Mouse (Mus musculus) stomach, embryonic 14.5 days (tissue): ENCODE measurements around the gene Cox7a1. TPM values are rescaled to one million over a fixed set of nuclear protein-coding genes. Genes with fewer than 3 reads are reported as not detected.
"Not testable (repeated sequence)": the region's sequence is repeated elsewhere in the genome, so short reads cannot be mapped to it uniquely, and the experiment has no call there.

Experiments
- ATAC-seq: fragments of 200-750 bp; cut with Nextera tagmentation; 2 replicates; pipeline ENCODE4 v1.8.0; 2017; ENCODE audit warnings: low read depth, moderate TSS enrichment; ENCODE audit not compliant: insufficient number of reproducible peaks, insufficient read depth, low FRiP score
- H3K27ac ChIP-seq: fragments of 300-500 bp; sonication (generic); 2 replicates; pipeline ENCODE4 v1.5.1; 2014; ENCODE audit warnings: mild to moderate bottlenecking, low read length, moderate library complexity, mixed read lengths
- H3K27me3 ChIP-seq: fragments of 300-500 bp; sonication (generic); 2 replicates; pipeline ENCODE4 v1.6.1; 2014; ENCODE audit warnings: low read length, control low read depth, mixed read lengths; ENCODE audit not compliant: control insufficient read depth, insufficient read depth
- H3K36me3 ChIP-seq: fragments of 300-500 bp; sonication (generic); 2 replicates; pipeline ENCODE4 v1.6.1; 2014; ENCODE audit warnings: mild to moderate bottlenecking, control low read depth, low read length, moderate library complexity, mixed read lengths; ENCODE audit not compliant: control insufficient read depth, insufficient read depth
- H3K4me1 ChIP-seq: fragments of 300-500 bp; sonication (generic); 2 replicates; pipeline ENCODE4 v1.6.1; 2014; ENCODE audit warnings: low read length, control low read depth, mixed read lengths; ENCODE audit not compliant: control insufficient read depth, insufficient read depth
- H3K4me2 ChIP-seq: fragments of 300-500 bp; sonication (generic); replicated peaks from 2 replicates; pipeline ENCODE4 v1.6.1; 2014; ENCODE audit warnings: low read depth, low read length, control low read depth
- H3K4me3 ChIP-seq: fragments of 300-500 bp; sonication (generic); 2 replicates; pipeline ENCODE4 v1.5.1; 2014; ENCODE audit warnings: low read depth, low read length, control low read depth
- H3K9ac ChIP-seq: fragments of 300-500 bp; sonication (generic); replicated peaks from 2 replicates; pipeline ENCODE4 v1.6.1; 2014; ENCODE audit warnings: low read depth, mild to moderate bottlenecking, control low read depth, low read length, moderate library complexity, mixed read lengths
- H3K9me3 ChIP-seq: fragments of 300-500 bp; sonication (generic); 2 replicates; pipeline ENCODE4 v1.6.1; 2016; ENCODE audit warnings: low read depth, low read length, control low read depth; ENCODE audit not compliant: control insufficient read depth
- WGBS: fragments of 180-500 bp; shearing (Covaris S2); extraction: QIAGEN DNeasy Blood & Tissue Kit; methylation state at CpG from one replicate; pipeline ENCODE4 v1.1.7; 2014; 5-methylcytosine and 5-hydroxymethylcytosine counted together
- polyA plus RNA-seq: library from polyadenylated mRNA; unstranded; fragments of >200 nt; fragmentation: Nextera tagmentation; extraction: Ambion mirVana; gene quantifications from 2 replicates; pipeline ENCODE4 v1.2.1, GENCODE M21; 2014

Cox7a1 gene
- polyA plus RNA-seq, 1 experiment from 2014 or later, result 5.7 TPM

DNA sequence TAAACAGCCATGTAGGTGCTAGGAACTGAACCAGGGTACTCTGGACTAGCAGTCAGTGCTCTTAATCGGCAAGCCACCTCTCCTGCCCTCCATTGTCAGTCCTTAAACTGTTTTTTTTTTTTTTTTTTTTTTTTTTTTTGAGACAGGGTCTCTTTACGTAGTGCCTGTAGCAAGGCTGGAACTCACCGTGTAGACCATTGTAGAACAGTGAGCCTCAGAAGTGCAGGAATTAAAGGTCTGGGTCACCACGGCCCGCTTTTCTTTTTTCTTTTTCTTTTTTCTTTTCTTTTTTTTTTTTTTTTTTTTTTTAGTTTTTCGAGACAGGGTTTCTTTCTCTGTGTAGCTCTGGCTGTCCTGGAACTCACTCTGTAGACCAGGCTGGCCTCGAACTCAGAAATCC, 755 bp upstream of the Cox7a1 start:
- not testable (repeated sequence) for H3K4me3 ChIP-seq, H3K4me1 ChIP-seq, H3K27ac ChIP-seq, H3K27me3 ChIP-seq, H3K9ac ChIP-seq, H3K4me2 ChIP-seq, H3K9me3 ChIP-seq, ATAC-seq
- H3K36me3 ChIP-seq, result peaks cover 27% of the 10 kb centered on the region
- 72% methylated on average over 6 of the region's 7 CpGs for WGBS

DNA sequence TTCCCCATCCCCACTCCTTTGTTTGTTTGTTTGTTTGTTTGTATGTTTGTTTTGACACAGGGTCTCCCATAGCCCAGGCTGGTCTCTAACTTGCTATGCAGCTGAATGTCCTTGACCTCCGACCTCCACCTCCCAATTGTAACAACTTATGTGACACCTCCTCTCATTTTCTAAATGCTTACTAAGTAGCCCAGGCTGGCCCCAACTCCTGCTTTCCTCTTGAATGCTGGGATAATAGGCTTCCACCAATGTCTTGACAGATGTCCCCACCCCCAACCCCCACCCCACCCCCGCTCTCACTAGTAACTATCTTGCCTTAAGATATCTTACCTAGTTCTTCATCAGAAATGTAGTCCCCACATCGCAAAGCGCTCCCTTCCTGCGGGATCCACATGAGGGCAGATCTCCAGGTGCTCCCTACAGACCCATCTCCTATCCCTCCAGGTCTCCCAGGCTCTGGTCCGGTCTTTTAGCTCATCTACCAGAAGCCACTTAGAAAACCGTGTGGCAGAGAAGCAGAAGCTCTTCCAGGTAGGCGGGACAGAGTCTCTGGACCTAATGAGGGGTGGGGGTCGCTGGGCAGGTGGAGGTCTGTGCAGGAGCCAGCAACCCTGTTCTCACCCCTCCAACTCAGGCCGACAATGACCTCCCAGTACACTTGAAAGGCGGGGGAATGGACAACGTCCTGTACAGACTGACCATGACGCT, 851 bp downstream of the Cox7a1 start:
- no peak overlapping the region for H3K4me3 ChIP-seq
- H3K36me3 ChIP-seq, result peaks cover 34% of the 10 kb centered on the region
- H3K4me2 ChIP-seq, result no peak overlapping the region
- no peak overlapping the region for H3K9ac ChIP-seq
- H3K9me3 ChIP-seq, result no peaks in the 10 kb centered on the region
- no peaks in the 10 kb centered on the region for H3K27me3 ChIP-seq
- peaks cover 6% of the 10 kb centered on the region; the same call in 1 of the 2 replicates for H3K4me1 ChIP-seq
- no peak for ATAC-seq
- WGBS, result 72% methylated on average over 13 of the region's 13 CpGs
- no peak overlapping the region for H3K27ac ChIP-seq

DNA sequence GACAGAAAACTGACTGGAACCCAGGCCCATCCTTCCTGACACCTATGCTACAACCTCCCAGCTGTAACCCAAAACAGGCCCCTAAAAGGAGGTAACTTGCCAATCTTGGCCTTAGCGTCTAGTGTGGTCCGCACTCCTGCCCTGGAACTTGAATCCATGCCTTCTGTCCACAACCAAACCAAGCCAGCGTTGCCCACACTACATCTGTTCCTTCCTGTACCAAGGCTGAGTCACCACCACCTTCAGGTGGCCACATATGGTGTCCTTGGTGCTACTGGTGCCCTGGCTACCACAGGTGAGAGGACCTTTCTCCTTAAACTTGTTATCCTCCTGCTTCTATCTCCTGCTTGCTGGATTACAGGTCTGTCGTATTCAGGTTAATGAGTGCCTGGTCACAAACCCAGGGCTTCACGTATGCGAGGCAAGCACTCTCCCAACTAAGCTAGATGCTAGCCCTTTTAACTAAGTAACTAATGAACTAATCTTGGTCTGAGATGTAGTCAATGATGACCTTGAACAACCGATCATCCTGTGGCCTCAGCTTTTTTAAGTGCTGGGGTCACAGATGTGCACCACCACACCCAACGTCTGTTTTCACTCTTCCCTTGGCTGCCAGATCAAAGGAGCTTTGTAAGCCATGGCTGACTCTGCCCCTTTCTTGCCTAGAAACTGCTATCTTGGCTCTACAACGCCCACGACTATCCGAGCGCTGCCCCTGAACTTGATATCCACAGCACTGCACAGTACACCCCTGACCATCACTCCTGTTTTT, 4.6 kb downstream of the Cox7a1 start:
- no peak overlapping the region for H3K4me3 ChIP-seq
- H3K36me3 ChIP-seq, result peaks cover 59% of the 10 kb centered on the region
- no peaks in the 10 kb centered on the region for H3K27me3 ChIP-seq

DNA sequence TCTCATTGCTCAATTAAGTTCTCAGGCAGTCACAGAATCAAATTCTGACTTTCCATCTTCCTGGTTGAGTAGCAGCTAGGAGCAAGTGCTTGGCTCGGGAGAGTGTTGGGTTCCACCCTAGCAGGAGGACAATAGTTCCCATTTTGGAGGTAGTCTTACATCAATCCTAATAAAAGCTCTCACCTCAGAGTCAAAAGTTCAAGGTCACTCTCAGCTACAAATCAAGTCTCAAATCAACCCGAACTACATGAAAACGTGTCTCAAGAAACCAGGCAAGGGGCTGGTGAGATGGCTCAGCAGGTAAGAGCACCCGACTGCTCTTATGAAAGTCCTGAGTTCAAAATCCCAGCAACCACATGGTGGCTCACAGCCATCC, 5.2 kb downstream of the Cox7a1 start:
- peaks cover 12% of the 10 kb centered on the region for H3K4me1 ChIP-seq
- H3K27ac ChIP-seq, result no peak overlapping the region
- no peak overlapping the region for H3K4me3 ChIP-seq
- H3K27me3 ChIP-seq, result no peaks in the 10 kb centered on the region
- peaks cover 59% of the 10 kb centered on the region for H3K36me3 ChIP-seq
- H3K4me2 ChIP-seq, result no peak overlapping the region
- ATAC-seq, result no peak
- no peaks in the 10 kb centered on the region for H3K9me3 ChIP-seq
- 82% methylated on average over 4 of the region's 4 CpGs for WGBS
- H3K9ac ChIP-seq, result no peak overlapping the region

More for the DNA sequence above, 4.6 kb downstream of the Cox7a1 start:
- H3K4me2 ChIP-seq, result no peak overlapping the region
- H3K9ac ChIP-seq, result no peak overlapping the region
- H3K4me1 ChIP-seq, result peaks cover 16% of the 10 kb centered on the region
- no peaks in the 10 kb centered on the region for H3K9me3 ChIP-seq
- 85% methylated on average over 12 of the region's 12 CpGs for WGBS
- no peak overlapping the region for H3K27ac ChIP-seq
- ATAC-seq, result no peak

DNA sequence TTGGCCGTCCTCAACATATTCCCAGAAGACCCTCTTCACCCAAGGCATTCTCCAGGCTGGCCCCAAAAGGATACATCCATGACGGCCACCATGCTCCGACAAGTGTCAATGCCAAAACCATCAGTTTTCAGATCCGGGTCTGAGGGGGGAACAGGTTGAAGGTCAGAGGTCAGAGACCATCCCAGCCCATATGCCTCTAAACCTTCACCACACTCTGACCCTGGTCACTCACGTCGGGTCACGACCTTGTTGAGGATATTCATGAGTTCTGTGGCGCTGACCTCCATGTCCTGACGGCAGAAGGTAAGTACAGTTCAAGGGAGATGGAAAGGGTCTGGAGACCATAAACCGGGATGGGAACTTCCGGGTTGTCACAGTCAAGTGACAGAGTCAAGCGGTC, 8.1 kb downstream of the Cox7a1 start:
- H3K4me3 ChIP-seq, result no peak overlapping the region
- no peak overlapping the region; the same call in 1 of the 2 replicates for H3K9ac ChIP-seq
- no peak overlapping the region for H3K4me2 ChIP-seq
- no peaks in the 10 kb centered on the region for H3K9me3 ChIP-seq
- H3K27me3 ChIP-seq, result no peaks in the 10 kb centered on the region
- peaks cover 48% of the 10 kb centered on the region for H3K36me3 ChIP-seq
- H3K27ac ChIP-seq, result no peak overlapping the region
- no peak for ATAC-seq
- peaks cover 10% of the 10 kb centered on the region for H3K4me1 ChIP-seq
- WGBS, result 85% methylated on average over 12 of the region's 12 CpGs

DNA sequence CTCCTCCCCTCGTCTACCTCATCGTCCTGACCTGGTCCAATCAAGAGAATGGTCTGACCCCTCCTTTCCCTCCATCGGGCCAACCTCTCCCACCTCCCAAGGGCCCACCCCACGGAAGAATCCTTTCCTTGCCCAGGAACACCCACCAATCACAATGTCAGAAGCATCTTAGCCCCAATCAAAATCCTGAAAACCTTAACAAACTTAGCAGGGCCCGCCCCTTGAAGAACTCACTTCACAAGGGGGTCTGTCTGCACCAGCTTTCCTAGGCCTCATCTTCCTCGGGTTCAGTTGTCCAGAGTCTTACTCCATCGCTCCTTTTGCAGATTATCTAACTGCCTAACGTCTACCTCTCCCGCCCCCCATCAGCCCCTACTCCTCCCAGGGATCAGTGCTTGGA, 9.1 kb downstream of the Cox7a1 start:
- H3K36me3 ChIP-seq, result peaks cover 39% of the 10 kb centered on the region
- H3K4me2 ChIP-seq, result peak overlapping the region; percentile 75
- peak; percentile 20; the same call in 1 of the 2 replicates for ATAC-seq
- H3K4me3 ChIP-seq, result peak overlapping the region; percentile 58
- no peaks in the 10 kb centered on the region for H3K27me3 ChIP-seq
- WGBS, result 26% methylated on average over 9 of the region's 9 CpGs
- peak overlapping the region; percentile 93; the same call in 1 of the 2 replicates for H3K27ac ChIP-seq
- H3K9ac ChIP-seq, result peak overlapping the region; percentile 73; the same call in 1 of the 2 replicates
- H3K4me1 ChIP-seq, result peaks cover 10% of the 10 kb centered on the region
- no peaks in the 10 kb centered on the region for H3K9me3 ChIP-seq

DNA sequence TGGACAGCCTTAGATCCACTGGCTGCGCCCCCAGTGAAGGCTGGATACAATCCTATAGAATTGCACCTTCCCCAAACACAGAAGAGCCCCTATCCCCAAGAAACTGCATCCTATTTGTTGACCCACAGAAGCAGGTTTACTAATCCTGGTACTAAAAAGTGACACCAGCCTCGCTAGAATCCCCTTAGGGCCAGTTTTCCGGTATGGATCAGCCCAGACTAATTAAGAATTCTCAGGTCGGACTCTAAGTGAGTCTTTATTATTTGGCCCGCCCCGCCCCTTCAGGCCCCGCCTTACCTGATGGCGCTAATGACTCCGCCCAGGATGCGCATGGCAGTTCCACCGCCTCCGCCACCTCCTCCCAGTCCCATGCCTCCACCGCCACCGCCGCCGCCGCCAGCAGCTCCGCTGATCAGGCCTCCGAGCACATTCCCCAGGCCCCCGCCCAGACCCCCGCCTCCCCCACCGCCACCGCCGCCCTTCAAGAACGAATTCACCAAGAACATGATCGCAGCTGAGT, 9.7 kb downstream of the Cox7a1 start:
- peak overlapping the region; percentile 58 for H3K4me3 ChIP-seq
- H3K9me3 ChIP-seq, result no peaks in the 10 kb centered on the region
- peaks cover 32% of the 10 kb centered on the region for H3K36me3 ChIP-seq
- H3K9ac ChIP-seq, result peak overlapping the region; percentile 73
- 2% methylated on average over 26 of the region's 26 CpGs for WGBS
- peak overlapping the region; percentile 93 for H3K27ac ChIP-seq
- no peaks in the 10 kb centered on the region for H3K27me3 ChIP-seq
- H3K4me2 ChIP-seq, result peak overlapping the region; percentile 75
- peak; percentile 54 for ATAC-seq
- peaks cover 10% of the 10 kb centered on the region for H3K4me1 ChIP-seq

DNA sequence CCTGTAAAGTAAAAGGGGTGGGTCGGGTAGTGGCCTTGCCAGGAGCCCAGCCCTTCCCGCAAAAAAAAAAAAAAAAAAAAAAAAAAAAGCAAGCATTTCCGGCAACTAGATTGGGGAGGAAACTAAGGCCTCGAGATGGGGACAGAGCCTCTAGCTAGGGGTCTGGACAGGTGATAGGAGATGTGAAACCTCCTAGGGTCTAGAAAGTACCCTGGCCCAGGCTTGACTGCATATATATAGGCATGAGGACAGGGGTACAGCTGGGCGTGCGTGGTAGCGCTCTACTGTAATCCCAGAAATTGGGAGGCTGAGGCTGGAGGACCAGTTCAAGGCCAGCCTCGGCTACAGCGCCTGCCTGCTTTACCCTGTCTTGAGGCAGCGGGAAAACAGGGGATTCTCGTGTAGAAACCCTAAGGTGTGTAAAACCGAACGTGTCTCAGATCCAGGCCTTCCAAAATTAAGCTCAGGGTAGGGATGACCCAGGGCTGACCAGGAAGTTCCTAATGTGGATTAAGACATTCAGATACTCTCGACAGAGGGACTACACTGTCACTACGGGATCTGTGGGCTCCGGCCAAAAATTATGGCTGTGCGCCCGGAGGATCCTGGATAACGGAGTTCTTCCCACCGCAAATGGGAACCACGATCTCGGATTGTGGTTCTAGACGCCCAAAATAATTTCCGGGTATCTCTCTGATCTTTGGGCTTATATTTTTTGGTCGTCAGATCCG, 10.3 kb downstream of the Cox7a1 start:
- peak overlapping the region; percentile 75 for H3K4me2 ChIP-seq
- H3K27ac ChIP-seq, result peak overlapping the region; percentile 93
- peak; percentile 19; the same call in 1 of the 2 replicates for ATAC-seq
- H3K9me3 ChIP-seq, result no peaks in the 10 kb centered on the region
- peak overlapping the region; percentile 58 for H3K4me3 ChIP-seq
- peaks cover 26% of the 10 kb centered on the region for H3K36me3 ChIP-seq
- WGBS, result under 1% methylated on average over 26 of the region's 26 CpGs
- H3K27me3 ChIP-seq, result no peaks in the 10 kb centered on the region
- peak overlapping the region; percentile 73 for H3K9ac ChIP-seq
- H3K4me1 ChIP-seq, result peaks cover 10% of the 10 kb centered on the region
